Mouse (Mus musculus) neural tube, embryonic 14.5 days (tissue): ENCODE results near the gene Rab3a. TPM values are rescaled to one million over a fixed set of nuclear protein-coding genes. Genes with fewer than 3 reads are reported as not detected.

Source experiments
- ATAC-seq: fragments of 200-750 bp; cut with Nextera tagmentation; 2 replicates; pipeline ENCODE4 v1.8.0; 2017; ENCODE audit warnings: low read depth, mild to moderate bottlenecking, moderate TSS enrichment, moderate library complexity
- H3K27ac ChIP-seq: fragments of 300-500 bp; sonication (generic); 2 replicates; pipeline ENCODE4 v1.5.1; 2014; ENCODE audit warnings: low read depth, mild to moderate bottlenecking, control low read depth, low read length, moderate library complexity, mixed read lengths
- H3K27me3 ChIP-seq: fragments of 300-500 bp; sonication (generic); 2 replicates; pipeline ENCODE4 v1.6.1; 2014; ENCODE audit warnings: low read length; ENCODE audit not compliant: control insufficient read depth, insufficient read depth
- H3K36me3 ChIP-seq: fragments of 300-500 bp; sonication (generic); 2 replicates; pipeline ENCODE4 v1.6.1; 2014; ENCODE audit warnings: low read length, mixed read lengths; ENCODE audit not compliant: control insufficient read depth, insufficient read depth
- H3K4me1 ChIP-seq: fragments of 300-500 bp; sonication (generic); 2 replicates; pipeline ENCODE4 v1.6.1; 2014; ENCODE audit warnings: low read length; ENCODE audit not compliant: control insufficient read depth, insufficient read depth
- H3K4me2 ChIP-seq: fragments of 300-500 bp; sonication (generic); 2 replicates; pipeline ENCODE4 v1.6.1; 2014; ENCODE audit warnings: mild to moderate bottlenecking, low read depth, low read length, control low read depth
- H3K4me3 ChIP-seq: fragments of 300-500 bp; sonication (generic); 2 replicates; pipeline ENCODE4 v1.5.1; 2014; ENCODE audit warnings: low read depth, low read length, control low read depth, mixed read lengths
- H3K9ac ChIP-seq: fragments of 300-500 bp; sonication (generic); replicated peaks from 2 replicates; pipeline ENCODE4 v1.6.1; 2014; ENCODE audit warnings: low read depth, mild to moderate bottlenecking, control low read depth, low read length, mixed read lengths
- H3K9me3 ChIP-seq: fragments of 300-500 bp; sonication (generic); 2 replicates; pipeline ENCODE4 v1.6.1; 2016; ENCODE audit warnings: low read length; ENCODE audit not compliant: control insufficient read depth
- WGBS: fragments of 180-500 bp; shearing (Covaris S2); extraction: QIAGEN DNeasy Blood & Tissue Kit; methylation state at CpG from one replicate; pipeline ENCODE4 v1.1.7; 2014; 5-methylcytosine and 5-hydroxymethylcytosine counted together
- polyA plus RNA-seq: library from polyadenylated mRNA; unstranded; fragments of >200 nt; fragmentation: Nextera tagmentation; extraction: Ambion mirVana; gene quantifications from 2 replicates; pipeline ENCODE4 v1.2.1, GENCODE M21; 2014

Gene Rab3a
- polyA plus RNA-seq, 1 experiment from 2014 or later, result 690 TPM

DNA sequence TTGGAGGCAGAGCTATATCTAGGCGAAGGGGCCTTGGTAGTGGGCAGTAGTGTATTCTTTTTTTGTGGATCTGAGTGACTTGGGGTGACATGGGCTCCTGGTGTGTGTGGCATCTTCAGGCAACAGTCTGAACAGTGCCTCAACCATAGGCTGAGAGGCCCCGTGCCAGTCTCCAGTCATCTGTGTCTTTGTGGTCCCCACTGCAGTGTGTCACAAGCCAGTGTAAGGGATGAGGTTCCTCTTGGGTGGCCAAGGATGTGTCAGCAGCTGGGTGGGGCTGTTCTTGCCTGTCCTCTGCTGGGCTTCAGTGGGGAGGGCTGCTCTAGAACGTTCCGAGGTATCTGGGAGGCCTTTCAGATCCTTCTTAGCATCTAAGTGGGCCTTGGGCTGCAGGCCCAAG lies 23.5 kb upstream of the Rab3a start:
- no peaks in the 10 kb centered on the region for H3K36me3 ChIP-seq
- no peak for ATAC-seq
- no peak overlapping the region for H3K27ac ChIP-seq
- 88% methylated on average over 4 of the region's 4 CpGs for WGBS
- H3K9me3 ChIP-seq, result no peaks in the 10 kb centered on the region
- H3K4me3 ChIP-seq, result no peak overlapping the region
- no peaks in the 10 kb centered on the region for H3K4me1 ChIP-seq
- H3K9ac ChIP-seq, result no peak overlapping the region
- H3K4me2 ChIP-seq, result no peak overlapping the region
- peaks cover 5% of the 10 kb centered on the region; the same call in 1 of the 2 replicates for H3K27me3 ChIP-seq

DNA sequence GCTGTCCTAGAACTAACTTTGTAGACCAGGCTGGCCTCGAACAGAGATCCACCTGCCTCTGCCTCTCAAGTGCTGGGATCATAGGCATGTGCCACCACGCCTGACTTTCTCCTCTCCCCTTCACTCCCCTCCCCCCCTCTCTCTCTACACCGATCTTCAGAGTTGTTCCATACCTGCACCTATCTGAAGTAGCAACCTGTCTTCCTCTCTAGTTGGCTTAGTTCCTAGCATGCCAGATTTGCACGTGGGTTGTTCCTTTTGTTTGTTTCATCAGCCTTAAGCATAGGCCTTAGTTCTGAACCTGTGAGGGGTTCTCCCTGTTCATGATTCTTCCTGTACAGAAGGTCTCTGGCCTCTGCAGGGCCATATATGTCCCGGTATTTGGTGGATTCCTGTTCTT lies 16.8 kb upstream of the Rab3a start:
- H3K4me3 ChIP-seq, result no peak overlapping the region
- no peak for ATAC-seq
- H3K4me1 ChIP-seq, result no peaks in the 10 kb centered on the region
- WGBS, result 72% methylated on average over 5 of the region's 5 CpGs
- H3K9ac ChIP-seq, result no peak overlapping the region
- H3K4me2 ChIP-seq, result no peak overlapping the region
- no peaks in the 10 kb centered on the region for H3K36me3 ChIP-seq
- no peak overlapping the region for H3K27ac ChIP-seq
- H3K9me3 ChIP-seq, result no peaks in the 10 kb centered on the region
- H3K27me3 ChIP-seq, result peaks cover 6% of the 10 kb centered on the region; the same call in 1 of the 2 replicates

DNA sequence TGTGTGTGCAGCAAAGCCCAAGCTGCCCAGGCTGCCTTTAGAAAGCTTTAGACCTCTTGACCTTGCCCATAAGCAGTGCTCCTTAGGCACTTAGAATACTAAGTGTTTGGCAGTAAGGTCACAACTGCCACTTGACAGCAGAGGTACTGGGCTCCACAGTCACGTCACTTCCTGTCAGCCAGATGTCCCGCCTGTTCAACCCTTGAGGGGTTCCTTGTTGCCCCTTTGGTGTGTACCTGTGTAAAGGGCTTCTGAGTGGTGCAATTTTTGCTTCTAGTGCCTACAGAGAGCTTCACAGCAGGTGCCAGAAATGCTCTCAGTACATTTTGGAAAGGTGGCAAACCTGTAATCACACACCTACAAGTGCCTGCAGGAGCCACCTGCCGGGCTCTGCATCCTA lies 16.3 kb upstream of the Rab3a start:
- H3K9me3 ChIP-seq, result no peaks in the 10 kb centered on the region
- H3K4me2 ChIP-seq, result no peak overlapping the region
- 0 out of 2 replicates have a peak, but pooled peaks cover 2% of the 10 kb centered on the region for H3K4me1 ChIP-seq
- H3K4me3 ChIP-seq, result no peak overlapping the region
- peaks cover 9% of the 10 kb centered on the region; the same call in 1 of the 2 replicates for H3K27me3 ChIP-seq
- H3K27ac ChIP-seq, result no peak overlapping the region
- ATAC-seq, result no peak
- H3K36me3 ChIP-seq, result no peaks in the 10 kb centered on the region
- H3K9ac ChIP-seq, result no peak overlapping the region
- WGBS, result 74% methylated on average over 3 of the region's 3 CpGs

DNA sequence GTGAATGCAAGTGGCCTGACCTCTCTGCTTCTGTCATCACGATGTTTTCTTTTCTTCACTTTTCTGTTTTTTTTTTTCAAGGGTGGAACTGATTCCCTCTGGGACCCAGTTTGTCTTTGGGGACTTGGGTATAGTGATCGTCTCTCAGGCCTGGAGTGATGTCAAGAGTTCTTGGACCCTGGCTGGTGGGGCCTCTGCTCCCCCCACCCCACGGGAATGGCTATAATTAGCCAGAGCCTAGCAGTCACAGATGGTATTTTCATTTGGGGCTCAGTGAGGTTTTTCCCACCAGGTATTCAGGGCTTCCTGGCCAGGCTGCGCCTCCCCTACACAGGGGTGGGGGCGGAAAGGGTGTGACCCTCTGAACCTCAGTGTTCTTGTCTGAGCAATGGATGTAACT lies 12.8 kb upstream of the Rab3a start:
- Histone ChIP-seq H3K36me3 (no peaks in the 10 kb centered on the region), H3K4me2 (no peak overlapping the region), H3K27me3 (peaks cover 30% of the 10 kb centered on the region), H3K4me3 (no peak overlapping the region), H3K9me3 (no peaks in the 10 kb centered on the region), H3K27ac (no peak overlapping the region), H3K4me1 (peaks cover 5% of the 10 kb centered on the region; the same call in 1 of the 2 replicates), H3K9ac (no peak overlapping the region)
- 67% methylated on average over 5 of the region's 5 CpGs for WGBS
- no peak for ATAC-seq

DNA sequence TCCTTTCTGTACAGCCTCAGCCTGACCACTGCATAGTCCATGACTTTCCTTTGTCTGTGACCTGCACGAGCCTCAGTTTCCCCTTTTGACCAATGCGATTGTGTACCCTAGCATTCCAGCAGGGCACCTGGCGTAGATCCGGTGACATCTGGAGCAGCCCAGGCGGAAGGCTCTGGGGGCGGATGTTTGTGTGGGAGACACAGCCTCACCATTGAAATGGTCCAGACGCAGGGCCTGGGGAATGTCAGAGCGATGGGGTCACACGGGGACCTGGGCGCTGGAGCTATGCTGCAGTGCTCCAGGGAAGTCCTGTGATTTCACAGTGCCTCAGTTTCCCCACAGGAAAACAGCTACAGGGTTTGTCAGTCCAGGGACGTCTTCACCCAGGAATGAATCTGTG lies 12.3 kb upstream of the Rab3a start:
- H3K27me3 ChIP-seq, result peaks cover 30% of the 10 kb centered on the region
- 72% methylated on average over 11 of the region's 11 CpGs for WGBS
- ATAC-seq, result no peak

DNA sequence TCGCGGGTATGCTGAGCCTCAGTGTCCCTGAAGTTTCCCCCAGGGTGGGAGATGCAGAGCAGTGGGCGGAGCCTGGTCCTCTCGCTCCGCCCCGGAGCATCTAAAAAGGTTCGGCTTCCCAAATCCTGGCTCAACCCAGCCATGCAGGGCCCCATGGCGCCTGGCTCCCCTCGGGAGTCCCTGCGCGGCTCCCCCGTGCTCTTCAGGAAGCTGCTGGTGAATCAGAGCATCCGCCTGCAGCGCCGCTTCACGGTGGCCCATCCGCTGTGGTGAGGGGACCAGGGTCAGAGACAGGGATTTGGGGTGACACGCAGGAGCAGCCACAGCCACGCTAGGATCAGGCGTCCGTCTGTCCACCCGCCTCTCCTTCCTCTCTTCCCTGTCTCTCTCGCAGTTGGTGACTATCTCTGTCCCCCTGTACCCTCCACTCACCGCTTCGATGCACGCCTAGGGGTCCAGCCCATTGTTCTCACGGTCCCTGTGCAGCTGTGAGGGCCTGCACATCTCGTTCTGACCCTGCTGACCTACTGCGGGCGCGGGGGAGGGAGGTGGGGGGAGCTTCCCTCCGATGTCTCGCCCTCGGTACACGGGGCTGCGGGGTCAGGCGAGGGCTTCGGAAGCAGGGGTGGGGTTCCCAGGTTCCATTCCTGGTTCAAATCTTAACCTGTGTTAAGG lies 11.4 kb upstream of the Rab3a start:
- Histone ChIP-seq H3K27me3 (peaks cover 30% of the 10 kb centered on the region), H3K36me3 (no peaks in the 10 kb centered on the region), H3K9ac (peak overlapping the region; percentile 32; the same call in 1 of the 2 replicates), H3K9me3 (no peaks in the 10 kb centered on the region), H3K4me3 (peak overlapping the region; percentile 9; the same call in 1 of the 2 replicates), H3K4me1 (peaks cover 5% of the 10 kb centered on the region; the same call in 1 of the 2 replicates), H3K4me2 (peak overlapping the region; percentile 33), H3K27ac (no peak overlapping the region)
- ATAC-seq, result no peak
- 3% methylated on average over 38 of the region's 38 CpGs for WGBS

More for the DNA sequence above, 12.3 kb upstream of the Rab3a start:
- Histone ChIP-seq H3K9ac (no peak overlapping the region), H3K4me2 (no peak overlapping the region), H3K27ac (no peak overlapping the region), H3K4me3 (no peak overlapping the region), H3K9me3 (no peaks in the 10 kb centered on the region), H3K4me1 (peaks cover 5% of the 10 kb centered on the region; the same call in 1 of the 2 replicates), H3K36me3 (no peaks in the 10 kb centered on the region)

DNA sequence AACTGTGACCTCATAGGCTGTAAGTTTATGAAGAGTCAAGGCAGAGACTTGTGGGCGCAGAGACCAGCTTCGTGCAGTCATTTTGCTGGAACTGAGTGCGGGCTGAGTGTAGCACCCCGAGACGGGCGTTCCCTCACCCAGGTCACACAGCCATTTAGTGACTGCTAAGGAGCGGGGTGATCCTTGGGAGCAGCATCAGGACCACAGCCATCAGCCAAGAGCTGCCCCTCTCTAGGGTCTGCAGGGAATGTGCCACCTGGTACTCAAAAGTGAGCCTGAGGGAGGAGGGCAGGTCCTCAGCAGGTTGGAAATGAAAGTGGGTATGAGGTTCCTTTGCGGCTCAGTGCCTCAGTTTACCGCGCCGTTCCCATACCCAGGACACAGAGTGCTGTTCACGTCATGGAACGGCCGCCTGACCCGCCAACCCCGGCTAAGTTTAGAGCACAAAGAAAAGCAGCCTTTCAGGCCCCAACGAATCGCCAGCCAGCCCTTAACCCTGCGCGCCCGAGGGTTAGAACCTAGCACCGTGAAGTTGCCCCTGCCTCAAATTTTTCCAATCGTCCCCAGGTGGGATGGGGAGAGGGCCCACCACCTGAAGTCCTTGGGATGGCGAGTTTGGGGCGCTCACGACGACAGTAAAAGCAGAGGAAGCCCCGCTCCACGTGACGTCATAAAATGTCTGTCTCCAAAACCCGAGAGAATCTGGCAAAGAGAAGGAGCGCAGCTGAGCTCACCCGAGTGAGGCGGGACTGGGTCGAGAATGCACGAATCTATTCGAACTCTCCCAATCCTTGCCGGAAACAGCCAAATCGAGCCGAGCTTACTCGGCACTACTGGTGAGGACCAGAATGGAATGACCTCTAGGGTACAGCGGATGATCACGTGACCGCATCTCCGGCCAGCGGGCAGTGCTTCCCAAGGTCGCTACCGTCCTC lies 10.6 kb upstream of the Rab3a start:
- Histone ChIP-seq H3K9ac (peak overlapping the region; percentile 39; the same call in 1 of the 2 replicates), H3K27me3 (peaks cover 30% of the 10 kb centered on the region), H3K36me3 (no peaks in the 10 kb centered on the region), H3K4me3 (peak overlapping the region; percentile 18), H3K9me3 (no peaks in the 10 kb centered on the region), H3K4me2 (peak overlapping the region; percentile 44), H3K27ac (no peak overlapping the region), H3K4me1 (peaks cover 5% of the 10 kb centered on the region; the same call in 1 of the 2 replicates)
- ATAC-seq, result peak; percentile 39
- WGBS, result 4% methylated on average over 48 of the region's 48 CpGs

DNA sequence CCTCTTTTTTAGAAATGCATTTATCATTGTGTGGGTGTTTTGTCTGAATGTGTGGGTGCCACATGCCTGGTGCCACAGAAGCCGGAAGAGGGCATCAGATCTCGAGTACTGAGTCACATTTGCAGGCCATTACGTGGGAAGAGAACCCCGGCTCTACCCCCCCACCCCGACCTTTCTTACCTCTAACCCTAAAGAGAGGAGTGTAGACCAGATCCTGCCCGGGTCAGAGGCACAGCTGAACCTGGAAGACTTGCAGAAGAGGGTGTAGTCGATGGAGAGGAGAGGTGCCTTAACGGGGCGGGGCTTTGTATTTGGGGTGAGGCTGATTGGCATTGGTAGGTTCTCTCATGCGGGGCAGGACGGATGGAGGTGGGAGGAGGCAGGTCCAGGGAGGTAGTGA lies 9.7 kb upstream of the Rab3a start:
- Histone ChIP-seq H3K36me3 (no peaks in the 10 kb centered on the region), H3K27me3 (peaks cover 30% of the 10 kb centered on the region), H3K4me1 (peaks cover 5% of the 10 kb centered on the region; the same call in 1 of the 2 replicates), H3K4me2 (no peak overlapping the region), H3K9ac (no peak overlapping the region), H3K27ac (no peak overlapping the region), H3K4me3 (no peak overlapping the region), H3K9me3 (no peaks in the 10 kb centered on the region)
- ATAC-seq, result no peak
- 52% methylated on average over 11 of the region's 11 CpGs for WGBS
